Mouse (Mus musculus): Measurements from ENCODE around the gene AY074887. TPM values are rescaled to one million over a fixed set of nuclear protein-coding genes. Genes with fewer than 3 reads are reported as not detected.
"Not testable (repeated sequence)": the region's sequence is repeated elsewhere in the genome, so short reads cannot be mapped to it uniquely, and the experiment has no call there.

Gene AY074887
- polyA plus RNA-seq, 1 experiment from 2014 or later, result 0.44 TPM

DNA sequence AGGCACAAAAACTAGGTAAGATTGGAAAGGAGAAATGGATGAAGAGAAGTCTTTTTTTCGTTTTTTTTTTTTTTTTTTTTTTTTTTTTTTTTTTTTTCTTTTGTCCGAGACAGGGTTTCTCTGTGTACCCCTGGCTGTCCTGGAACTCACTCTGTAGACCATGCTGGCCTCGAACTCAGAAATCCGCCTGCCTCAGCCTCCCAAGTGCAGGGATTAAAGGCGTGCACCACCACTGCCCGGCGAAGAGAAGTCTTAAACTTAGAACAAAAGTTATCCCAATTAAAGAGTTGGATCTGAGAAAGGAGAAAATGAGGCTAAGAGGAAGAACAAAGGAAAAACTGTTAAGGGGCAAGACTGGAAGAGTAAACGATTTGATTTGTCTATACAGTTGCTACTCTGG lies 636 bp downstream of the AY074887 start:
- H3K27ac ChIP-seq; DNase-seq; H3K9me3 ChIP-seq (replicated peaks); H3K27me3 ChIP-seq: not testable (repeated sequence)
- peak overlapping the region; percentile 94 for H3K4me3 ChIP-seq (replicated peaks)
- H3K4me2 ChIP-seq, result peak overlapping the region; percentile 87
- H3K4me1 ChIP-seq (replicated peaks), result peaks cover 36% of the 10 kb centered on the region
- 23% methylated on average over 8 of the region's 8 CpGs for WGBS (ENCODE audit: insufficient replicate concordance)
- peaks cover 30% of the 10 kb centered on the region for H3K36me3 ChIP-seq
- ATAC-seq (ENCODE audit: low read depth), result 0 out of 2 replicates have a peak, but pooled peaks have one; percentile 11
- peak overlapping the region; percentile 94 for H3K9ac ChIP-seq

DNA sequence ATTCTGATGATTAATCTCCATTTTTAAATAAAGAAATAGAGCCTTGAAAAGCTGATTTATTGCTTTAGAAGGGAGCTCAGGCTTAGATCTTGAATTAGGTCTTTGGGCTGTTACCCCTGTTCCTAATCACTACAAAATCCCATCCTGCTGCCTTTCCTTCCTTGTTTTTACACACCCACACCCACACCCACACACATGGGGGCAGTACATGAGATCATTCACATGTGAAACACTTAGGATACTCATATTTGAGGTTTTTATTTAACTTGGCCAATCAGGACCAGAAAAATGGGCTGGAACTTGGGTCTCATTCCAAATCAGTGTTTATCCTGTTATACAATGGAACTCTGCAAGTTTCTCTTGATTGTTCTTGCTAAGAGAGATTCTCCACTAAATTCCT lies 1.3 kb downstream of the AY074887 start:
- ATAC-seq (ENCODE audit: low read depth), result no peak
- Histone ChIP-seq H3K4me2 (no peak overlapping the region), H3K27me3 (no peaks in the 10 kb centered on the region), H3K36me3 (peaks cover 25% of the 10 kb centered on the region), H3K27ac (no peak overlapping the region), H3K4me1 (replicated peaks) (peaks cover 36% of the 10 kb centered on the region), H3K9me3 (replicated peaks) (no peaks in the 10 kb centered on the region), H3K9ac (no peak overlapping the region), H3K4me3 (replicated peaks) (no peak overlapping the region)
- DNase-seq, result no peak

GRCm38 (mm10) chr9:54946256-54946655 lies 4.5 kb downstream of the AY074887 start:
- 73% methylated on average over 16 of the region's 16 CpGs for WGBS (ENCODE audit: insufficient replicate concordance)
- H3K4me2 ChIP-seq, result no peak overlapping the region
- DNase-seq (no peak), ATAC-seq (ENCODE audit: low read depth) (no peak)
- no peak overlapping the region for H3K9ac ChIP-seq
- H3K4me1 ChIP-seq (replicated peaks), result peaks cover 7% of the 10 kb centered on the region
- H3K27me3 ChIP-seq, result no peaks in the 10 kb centered on the region
- H3K4me3 ChIP-seq (replicated peaks), result no peak overlapping the region
- no peaks in the 10 kb centered on the region for H3K36me3 ChIP-seq
- H3K9me3 ChIP-seq (replicated peaks), result no peaks in the 10 kb centered on the region
- no peak overlapping the region for H3K27ac ChIP-seq

- no peak overlapping the region for H3K27ac ChIP-seq
- no peak overlapping the region for H3K9ac ChIP-seq
- H3K4me1 ChIP-seq (replicated peaks), result no peaks in the 10 kb centered on the region
- H3K27me3 ChIP-seq, result no peaks in the 10 kb centered on the region
- no peaks in the 10 kb centered on the region for H3K36me3 ChIP-seq
- H3K4me3 ChIP-seq (replicated peaks), result no peak overlapping the region
- WGBS (ENCODE audit: insufficient replicate concordance), result 53% methylated on average over 2 of the region's 2 CpGs
- DNase-seq, result no peak
- H3K4me2 ChIP-seq, result no peak overlapping the region
- no peak for ATAC-seq (ENCODE audit: low read depth)
- no peaks in the 10 kb centered on the region for H3K9me3 ChIP-seq (replicated peaks)
Observed at GRCm38 (mm10) chr9:54944467-54944866, 6.3 kb downstream of the AY074887 start.

DNA sequence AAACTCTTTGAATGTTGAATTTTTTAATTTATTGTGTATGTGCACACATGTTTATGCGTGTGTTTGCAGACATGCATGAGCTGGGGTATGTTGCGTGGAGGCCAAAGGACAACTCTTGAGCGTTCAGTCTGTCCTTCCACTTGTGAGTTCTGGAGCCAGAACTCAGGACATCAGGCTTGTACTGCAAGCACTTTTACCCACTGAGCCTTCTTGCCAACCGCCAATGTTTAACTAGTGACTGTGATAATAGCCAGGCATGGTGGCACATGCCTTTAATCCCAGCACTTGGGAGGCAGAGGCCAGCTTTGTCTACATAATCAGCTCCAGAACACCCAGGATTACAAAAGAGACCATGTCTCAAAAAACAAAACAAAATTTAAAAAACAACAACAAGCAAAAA lies 8.7 kb downstream of the AY074887 start:
- ATAC-seq (ENCODE audit: low read depth), result no peak
- no peak for DNase-seq
- Histone ChIP-seq H3K9me3 (replicated peaks) (no peaks in the 10 kb centered on the region), H3K4me1 (replicated peaks) (no peaks in the 10 kb centered on the region), H3K36me3 (no peaks in the 10 kb centered on the region), H3K27me3 (no peaks in the 10 kb centered on the region), H3K4me2 (no peak overlapping the region), H3K27ac (no peak overlapping the region), H3K9ac (no peak overlapping the region), H3K4me3 (replicated peaks) (no peak overlapping the region)
- WGBS (ENCODE audit: insufficient replicate concordance), result 79% methylated on average over 4 of the region's 4 CpGs

DNA sequence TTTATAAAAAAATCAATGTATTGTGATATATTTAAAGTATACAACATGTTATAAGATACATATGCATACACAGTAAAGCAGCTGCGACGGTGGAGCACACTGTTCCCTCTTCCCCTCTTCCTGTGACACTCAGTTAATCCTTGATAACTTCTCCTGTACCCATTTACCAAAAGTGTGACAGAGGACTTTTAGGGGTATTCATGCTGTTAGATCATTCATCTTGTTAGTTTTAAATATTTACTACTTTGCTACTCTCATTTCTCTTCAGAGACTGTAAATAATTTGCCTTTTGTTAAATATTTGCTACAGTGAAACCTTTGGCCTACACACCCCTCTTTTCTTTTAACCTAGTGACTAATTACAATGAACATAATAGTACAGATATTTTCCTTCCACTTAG lies 18.4 kb downstream of the AY074887 start:
- H3K9me3 ChIP-seq (replicated peaks), result no peaks in the 10 kb centered on the region
- DNase-seq (no peak), ATAC-seq (ENCODE audit: low read depth) (no peak)
- H3K9ac ChIP-seq, result no peak overlapping the region
- no peak overlapping the region for H3K4me2 ChIP-seq
- no peaks in the 10 kb centered on the region for H3K4me1 ChIP-seq (replicated peaks)
- no peaks in the 10 kb centered on the region for H3K27me3 ChIP-seq
- no peaks in the 10 kb centered on the region for H3K36me3 ChIP-seq
- no peak overlapping the region for H3K27ac ChIP-seq
- no peak overlapping the region for H3K4me3 ChIP-seq (replicated peaks)
- 58% methylated on average over 2 of the region's 2 CpGs for WGBS (ENCODE audit: insufficient replicate concordance)

DNA sequence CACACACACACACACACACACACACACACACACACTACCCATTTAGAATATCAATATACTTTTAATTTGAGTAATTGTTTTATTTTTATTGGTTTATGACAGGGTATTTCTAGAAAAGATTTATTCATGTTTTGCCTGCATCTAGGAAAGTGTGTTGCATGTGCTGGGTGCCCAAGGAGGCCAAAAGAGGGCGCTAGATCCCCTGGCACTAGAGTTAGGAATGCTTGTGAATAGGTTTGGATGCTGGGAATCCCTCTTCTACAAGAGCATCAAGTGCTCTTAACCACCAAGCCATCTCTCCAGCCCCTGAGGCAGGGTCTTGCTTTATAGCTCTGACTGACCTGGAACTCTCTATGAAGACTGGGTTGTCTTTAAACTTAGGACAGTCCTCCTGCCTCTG lies 19.0 kb downstream of the AY074887 start:
- no peak overlapping the region for H3K9ac ChIP-seq
- H3K27ac ChIP-seq, result no peak overlapping the region
- no peaks in the 10 kb centered on the region for H3K4me1 ChIP-seq (replicated peaks)
- H3K36me3 ChIP-seq, result no peaks in the 10 kb centered on the region
- ATAC-seq (ENCODE audit: low read depth) (no peak), DNase-seq (no peak)
- H3K9me3 ChIP-seq (replicated peaks), result no peaks in the 10 kb centered on the region
- H3K27me3 ChIP-seq, result no peaks in the 10 kb centered on the region
- no peak overlapping the region for H3K4me2 ChIP-seq
- 13% methylated on average over 1 of the region's 1 CpGs for WGBS (ENCODE audit: insufficient replicate concordance)
- no peak overlapping the region for H3K4me3 ChIP-seq (replicated peaks)

DNA sequence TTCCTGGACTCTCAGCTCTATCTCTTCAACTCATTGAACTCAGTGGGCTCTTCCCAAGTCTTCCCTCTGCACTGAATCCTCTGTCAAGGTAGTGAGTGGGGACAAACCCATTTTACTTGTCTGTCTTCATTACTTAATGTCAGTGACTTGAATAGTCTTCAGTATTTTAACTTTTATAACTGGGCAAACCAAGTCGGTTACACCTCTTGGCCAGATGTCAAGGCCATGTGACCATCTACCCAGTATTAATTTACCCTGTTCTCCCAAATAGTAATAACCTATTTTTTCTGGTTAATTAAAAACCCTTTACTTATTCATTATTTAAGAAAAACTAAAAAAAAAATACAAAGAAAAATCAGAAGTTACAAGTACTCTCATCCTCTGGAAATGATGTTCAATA lies 20.1 kb downstream of the AY074887 start:
- Histone ChIP-seq H3K9me3 (replicated peaks) (no peaks in the 10 kb centered on the region), H3K4me2 (no peak overlapping the region), H3K4me1 (replicated peaks) (no peaks in the 10 kb centered on the region), H3K27me3 (no peaks in the 10 kb centered on the region), H3K9ac (no peak overlapping the region), H3K27ac (no peak overlapping the region), H3K36me3 (no peaks in the 10 kb centered on the region), H3K4me3 (replicated peaks) (no peak overlapping the region)
- ATAC-seq (ENCODE audit: low read depth), result no peak
- WGBS (ENCODE audit: insufficient replicate concordance), result 54% methylated on average over 1 of the region's 1 CpGs
- no peak for DNase-seq

DNA sequence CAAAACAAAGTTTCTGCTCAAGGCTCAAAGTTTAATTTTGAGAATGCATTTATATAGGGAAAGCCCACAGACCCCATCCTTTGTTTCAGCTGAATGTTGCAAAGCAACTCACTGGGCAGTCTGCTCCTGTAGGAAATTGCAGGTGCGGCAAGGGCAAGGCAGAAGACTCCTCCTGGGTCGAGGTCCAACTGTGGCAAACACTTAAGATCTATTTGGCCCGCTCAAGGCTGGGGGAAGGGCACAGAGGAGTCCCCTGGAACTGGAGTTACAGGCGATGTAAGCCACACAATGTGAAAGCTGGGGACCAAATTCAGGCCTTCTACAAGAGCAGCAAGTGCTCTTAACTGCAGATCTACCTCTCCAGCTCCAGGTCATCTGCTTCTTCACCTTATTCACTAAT lies 30.9 kb downstream of the AY074887 start:
- H3K27ac ChIP-seq, result no peak overlapping the region
- no peak overlapping the region for H3K9ac ChIP-seq
- H3K4me3 ChIP-seq (replicated peaks), result no peak overlapping the region
- peaks cover 12% of the 10 kb centered on the region for H3K4me1 ChIP-seq (replicated peaks)
- no peaks in the 10 kb centered on the region for H3K9me3 ChIP-seq (replicated peaks)
- no peak for DNase-seq
- no peak overlapping the region for H3K4me2 ChIP-seq
- peaks cover 8% of the 10 kb centered on the region; the same call in 1 of the 2 replicates for H3K36me3 ChIP-seq
- no peaks in the 10 kb centered on the region for H3K27me3 ChIP-seq
- no peak for ATAC-seq (ENCODE audit: low read depth)
- 50% methylated on average over 4 of the region's 4 CpGs for WGBS (ENCODE audit: insufficient replicate concordance)

DNA sequence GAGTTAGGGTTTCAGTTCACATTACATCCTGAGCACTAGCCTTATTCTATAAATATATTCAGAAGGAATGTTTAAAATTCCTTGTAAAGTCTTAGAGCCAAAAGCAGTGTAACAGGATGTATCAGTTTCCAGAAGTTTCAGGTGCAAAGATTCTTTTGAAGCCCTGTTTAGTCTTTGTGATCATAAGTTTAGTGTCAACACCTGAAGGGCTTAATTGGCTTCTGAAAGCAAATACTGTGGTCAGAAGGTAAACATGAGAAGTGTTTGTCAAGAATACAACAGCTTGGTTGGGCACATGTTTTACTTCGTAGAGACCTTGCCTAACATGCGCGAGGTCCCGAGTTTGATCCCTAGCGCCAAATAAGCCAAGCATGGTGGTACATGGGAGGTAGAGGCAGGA lies 32.0 kb downstream of the AY074887 start:
- 87% methylated on average over 5 of the region's 5 CpGs for WGBS (ENCODE audit: insufficient replicate concordance)
- no peak for DNase-seq
- H3K4me1 ChIP-seq (replicated peaks), result peaks cover 12% of the 10 kb centered on the region
- no peaks in the 10 kb centered on the region for H3K27me3 ChIP-seq
- H3K4me2 ChIP-seq, result no peak overlapping the region
- no peak overlapping the region for H3K9ac ChIP-seq
- H3K27ac ChIP-seq, result no peak overlapping the region
- ATAC-seq (ENCODE audit: low read depth), result no peak
- H3K4me3 ChIP-seq (replicated peaks), result no peak overlapping the region
- H3K9me3 ChIP-seq (replicated peaks), result no peaks in the 10 kb centered on the region
- H3K36me3 ChIP-seq, result peaks cover 8% of the 10 kb centered on the region; the same call in 1 of the 2 replicates

DNA sequence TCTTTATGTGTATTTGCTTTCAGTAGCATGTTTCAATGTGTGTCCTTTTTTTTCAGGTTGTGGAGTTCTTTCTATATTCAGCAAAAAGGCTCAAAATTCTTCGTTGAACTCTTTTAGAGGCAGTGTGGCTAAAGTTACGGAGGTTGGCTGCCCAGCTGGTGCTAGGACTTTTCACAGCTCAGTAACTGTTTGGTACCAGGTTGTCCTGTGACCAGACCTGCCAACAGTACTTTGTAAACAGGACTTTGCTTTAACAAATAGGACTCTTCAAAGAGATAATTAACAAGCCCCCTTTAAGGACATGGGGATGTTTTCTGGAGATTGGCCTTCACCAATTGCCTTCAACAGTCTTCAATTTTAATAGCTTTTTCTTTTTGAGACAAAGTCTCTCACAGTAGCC lies 32.6 kb downstream of the AY074887 start:
- Histone ChIP-seq H3K27me3 (no peaks in the 10 kb centered on the region), H3K4me3 (replicated peaks) (no peak overlapping the region), H3K27ac (no peak overlapping the region), H3K36me3 (peaks cover 8% of the 10 kb centered on the region; the same call in 1 of the 2 replicates), H3K4me2 (peak overlapping the region; percentile 72; the same call in 1 of the 2 replicates), H3K4me1 (replicated peaks) (peaks cover 12% of the 10 kb centered on the region), H3K9me3 (replicated peaks) (no peaks in the 10 kb centered on the region), H3K9ac (no peak overlapping the region)
- 55% methylated on average over 2 of the region's 2 CpGs for WGBS (ENCODE audit: insufficient replicate concordance)
- no peak for DNase-seq
- ATAC-seq (ENCODE audit: low read depth), result no peak

DNA sequence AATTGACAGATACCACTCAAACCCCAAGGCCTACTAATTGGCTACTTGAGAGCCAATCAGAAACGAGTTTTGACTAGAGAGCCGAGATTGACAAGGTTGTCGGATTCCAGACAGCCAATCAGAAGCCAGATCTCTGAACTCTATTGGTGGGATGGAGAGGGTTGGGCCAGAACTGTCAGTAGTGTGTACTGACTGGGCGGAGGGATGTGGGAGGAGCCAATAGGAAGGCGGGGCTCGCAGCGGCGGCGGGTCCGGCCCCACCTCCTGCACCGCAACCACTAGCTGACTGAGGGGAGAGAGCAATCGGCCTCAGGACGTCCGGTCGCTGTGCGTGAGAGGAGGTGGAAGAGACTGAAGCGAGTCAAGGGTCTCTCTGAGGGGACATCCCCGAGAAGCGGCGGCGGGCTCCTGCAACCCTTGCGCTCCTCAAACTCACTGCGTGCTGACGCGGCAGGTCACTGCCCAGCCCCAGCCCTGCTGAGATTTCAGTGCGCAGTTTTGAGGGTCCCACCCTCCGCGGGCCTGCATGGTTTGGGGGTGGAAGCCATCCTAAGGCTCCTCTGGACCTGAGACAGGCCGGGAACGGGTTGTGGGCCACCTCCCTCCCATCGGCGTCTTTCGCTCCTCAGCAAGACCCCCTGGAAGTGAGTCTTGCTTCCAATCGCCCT lies 33.7 kb downstream of the AY074887 start, which contains the start of gene Hykk:
Gene Hykk, plus strand, starts transcription at position 274 of the 668 bp plus-strand sequence.
- Histone ChIP-seq H3K27ac (no peak within 1 kb of the TSS), H3K4me1 (replicated peaks) (peaks cover 12% of the 10 kb centered on the region), H3K9me3 (replicated peaks) (no peaks in the 10 kb centered on the region), H3K4me3 (replicated peaks) (peak within 1 kb of the TSS; percentile 57), H3K27me3 (no peaks in the 10 kb centered on the region), H3K4me2 (peak within 1 kb of the TSS; percentile 72), H3K9ac (peak within 1 kb of the TSS; percentile 57; the same call in 1 of the 2 replicates), H3K36me3 (peaks cover 1% of the 10 kb centered on the region; the same call in 1 of the 2 replicates)
- DNase-seq (peak; percentile 58), ATAC-seq (ENCODE audit: low read depth) (peak; percentile 89)
- WGBS (ENCODE audit: insufficient replicate concordance), result 2% methylated on average over 34 of the region's 34 CpGs
